ENCODE assay signal across 7 mouse cellular contexts in genomic region chr1:184032682-184033389, GRCm38 (mm10). TPM values are rescaled to one million over a fixed set of nuclear protein-coding genes. Genes with fewer than 3 reads are reported as not detected.
A peak's percentile ranks its signal among the peaks of the same experiment; 100 is the strongest.
DNase-seq lines count a peak whose midpoint lies in the region; ATAC-seq and TF ChIP-seq lines count a peak whose summit lies in the region.

No protein-coding gene starts in this region.

- peak overlapping the region; percentile 97 for H3K4me2 ChIP-seq in lung, postnatal 0 days (replicated peaks; ENCODE audit: low read depth, low read length)
- H3K4me2 ChIP-seq in embryonic facial prominence, embryonic 15.5 days (replicated peaks) = peak overlapping the region; percentile 91
- H3K4me2 ChIP-seq in limb, embryonic 11.5 days (ENCODE audit: low read depth, severe bottlenecking) = peak overlapping the region; percentile 83

- 30% methylated on average over 19 of the region's 19 CpGs for WGBS in lung, postnatal 0 days
- 29% methylated on average over 19 of the region's 19 CpGs for WGBS in embryonic facial prominence, embryonic 15.5 days
- WGBS in limb, embryonic 11.5 days = 18% methylated on average over 19 of the region's 19 CpGs
- 39% methylated on average over 19 of the region's 19 CpGs for WGBS in small intestine, adult 2 months

- no peak for TF ChIP-seq POLR2A in small intestine, adult 2 months (IDR thresholded peaks at IDR 0.05; ENCODE audit: low read depth, low read length)

- H3K27ac ChIP-seq in lung, postnatal 0 days (ENCODE audit: low read length) = peak overlapping the region; percentile 96
- peak overlapping the region; percentile 97 for H3K27ac ChIP-seq in embryonic facial prominence, embryonic 15.5 days (replicated peaks)
- H3K27ac ChIP-seq in limb, embryonic 11.5 days (replicated peaks; ENCODE audit: low read depth, low read length) = peak overlapping the region; percentile 89; the same call in 1 of the 2 replicates
- peak overlapping the region; percentile 87 for H3K27ac ChIP-seq in small intestine, adult 2 months (ENCODE audit: insufficient read depth, low read depth, low read length)

- H3K9ac ChIP-seq in lung, postnatal 0 days (replicated peaks; ENCODE audit: low read depth) = peak overlapping the region; percentile 86
- H3K9ac ChIP-seq in embryonic facial prominence, embryonic 15.5 days = peak overlapping the region; percentile 87
- H3K9ac ChIP-seq in limb, embryonic 11.5 days (ENCODE audit: low read length) = peak overlapping the region; percentile 89

- H3K9me3 ChIP-seq in lung, postnatal 0 days (ENCODE audit: low read length) = no peaks in the 10 kb centered on the region
- H3K9me3 ChIP-seq in embryonic facial prominence, embryonic 15.5 days (replicated peaks) = no peaks in the 10 kb centered on the region
- no peaks in the 10 kb centered on the region for H3K9me3 ChIP-seq in limb, embryonic 11.5 days (ENCODE audit: control insufficient read depth, low read length)

- no peak for DNase-seq in lung, postnatal 0 days (ENCODE audit: low spot score)
- DNase-seq in lung, postnatal 10 days = no peak
- DNase-seq in limb, embryonic 11.5 days (ENCODE audit: low spot score) = no peak
- DNase-seq in right cerebral cortex, postnatal 25 days = no peak
- DNase-seq in layer of hippocampus, postnatal 10 days (ENCODE audit: low spot score in 2 of 2) = no peak

- peak overlapping the region; percentile 53 for H3K4me3 ChIP-seq in lung, postnatal 0 days (ENCODE audit: low read depth, low read length)
- peak overlapping the region; percentile 72 for H3K4me3 ChIP-seq in embryonic facial prominence, embryonic 15.5 days (replicated peaks)
- peak overlapping the region; percentile 75 for H3K4me3 ChIP-seq in limb, embryonic 11.5 days (ENCODE audit: low read depth, low read length)
- peak overlapping the region; percentile 85 for H3K4me3 ChIP-seq in small intestine, adult 2 months (ENCODE audit: low read depth, low read length)

- no peak for ATAC-seq in lung, postnatal 0 days
- no peak for ATAC-seq in embryonic facial prominence, embryonic 15.5 days (ENCODE audit: insufficient number of reproducible peaks, low FRiP score, low TSS enrichment, low read depth)
- ATAC-seq in limb, embryonic 11.5 days (ENCODE audit: insufficient number of reproducible peaks, low FRiP score, low TSS enrichment, low read depth) = no peak

- TF ChIP-seq CTCF in lung, postnatal 0 days (IDR thresholded peaks at IDR 0.05) = no peak
- no peak for TF ChIP-seq CTCF in small intestine, adult 2 months (IDR thresholded peaks at IDR 0.05; ENCODE audit: extremely low read depth, insufficient read length, insufficient replicate concordance, low read depth, low read length)

- H3K27me3 ChIP-seq in lung, postnatal 0 days (replicated peaks; ENCODE audit: insufficient read depth, low read length) = no peaks in the 10 kb centered on the region
- H3K27me3 ChIP-seq in embryonic facial prominence, embryonic 15.5 days = no peaks in the 10 kb centered on the region
- no peaks in the 10 kb centered on the region for H3K27me3 ChIP-seq in limb, embryonic 11.5 days (ENCODE audit: control insufficient read depth, insufficient read depth, low read length)
- H3K27me3 ChIP-seq in small intestine, adult 2 months (ENCODE audit: control insufficient read depth, insufficient read depth, low read length) = no peaks in the 10 kb centered on the region

- no peaks in the 10 kb centered on the region for H3K4me1 ChIP-seq in lung, postnatal 0 days (ENCODE audit: insufficient read depth, low read depth, low read length)
- peaks cover 21% of the 10 kb centered on the region; the same call in 1 of the 2 replicates for H3K4me1 ChIP-seq in embryonic facial prominence, embryonic 15.5 days
- no peaks in the 10 kb centered on the region; the same call in 1 of the 2 replicates for H3K4me1 ChIP-seq in limb, embryonic 11.5 days (ENCODE audit: control insufficient read depth, insufficient read depth, low read length)
- H3K4me1 ChIP-seq in small intestine, adult 2 months (ENCODE audit: control insufficient read depth, insufficient read depth, insufficient read length, low read length) = peaks cover 4% of the 10 kb centered on the region; the same call in 1 of the 2 replicates

- H3K36me3 ChIP-seq in lung, postnatal 0 days (ENCODE audit: insufficient read depth, low read length) = no peaks in the 10 kb centered on the region
- H3K36me3 ChIP-seq in embryonic facial prominence, embryonic 15.5 days = peaks cover 6% of the 10 kb centered on the region; the same call in 1 of the 2 replicates
- no peaks in the 10 kb centered on the region for H3K36me3 ChIP-seq in limb, embryonic 11.5 days (ENCODE audit: control insufficient read depth, insufficient read depth, low read length)
- H3K36me3 ChIP-seq in small intestine, adult 2 months (ENCODE audit: control insufficient read depth, insufficient read depth, low read length) = peaks cover 1% of the 10 kb centered on the region; the same call in 1 of the 2 replicates

- no peak for TF ChIP-seq EP300 in lung, postnatal 0 days (IDR thresholded peaks at IDR 0.05)

RNA-seq across cellular contexts. Expression of gene 1700056E22Rik, which starts 1.3 kb away (rescaled TPM):
- polyA plus RNA-seq in lung, postnatal 0 days (2015; fragmentation: Nextera tagmentation; extraction: Ambion mirVana) = 2.2 and 2.3 TPM in 2 replicates
- polyA plus RNA-seq in embryonic facial prominence, embryonic 15.5 days (2015; fragmentation: Nextera tagmentation; extraction: Ambion mirVana) = 1.8 and 2.4 TPM in 2 replicates
- 0.52 and 0.54 TPM in 2 replicates for polyA plus RNA-seq in limb, embryonic 11.5 days (2014; fragmentation: Nextera tagmentation; extraction: Ambion mirVana)
- polyA plus RNA-seq in small intestine, adult 2 months (2012; rRNA removed) = 0.19 and 1.6 TPM in 2 replicates
- total RNA-seq in layer of hippocampus, postnatal 10 days (2021) = under 1 TPM in 1 of 2 experiments, not detected in 1; 0.36 TPM

RNA-seq across cellular contexts. Expression of gene Dusp10, which starts 19.7 kb away (rescaled TPM):
- 6.7 and 6.8 TPM in 2 replicates for polyA plus RNA-seq in lung, postnatal 0 days (2015; fragmentation: Nextera tagmentation; extraction: Ambion mirVana)
- 18.6 and 19.2 TPM in 2 replicates for polyA plus RNA-seq in embryonic facial prominence, embryonic 15.5 days (2015; fragmentation: Nextera tagmentation; extraction: Ambion mirVana)
- 4.6 and 4.8 TPM in 2 replicates for polyA plus RNA-seq in limb, embryonic 11.5 days (2014; fragmentation: Nextera tagmentation; extraction: Ambion mirVana)
- 7.6 and 26.9 TPM in 2 replicates for polyA plus RNA-seq in small intestine, adult 2 months (2012; rRNA removed)
- 1 to 10 TPM; 2.9 to 3.2 TPM for total RNA-seq in layer of hippocampus, postnatal 10 days (2021)
